ENCODE assay signal across 8 mouse cellular contexts in genomic region chr13:21995331-21995914, GRCm38 (mm10). TPM values are rescaled to one million over a fixed set of nuclear protein-coding genes. Genes with fewer than 3 reads are reported as not detected.
DNase-seq lines count a peak whose midpoint lies in the region; ATAC-seq and TF ChIP-seq lines count a peak whose summit lies in the region.

No protein-coding gene starts in this region.

- no peaks in the 10 kb centered on the region for H3K9me3 ChIP-seq in hindbrain, embryonic 12.5 days (replicated peaks)
- H3K9me3 ChIP-seq in lung, embryonic 16.5 days (ENCODE audit: control insufficient read depth, low read length), result no peaks in the 10 kb centered on the region

- peak overlapping the region; percentile 57 for H3ac ChIP-seq in C2C12 (ENCODE audit: control insufficient read depth, insufficient read length, low read depth)

- H3K4me3 ChIP-seq in C2C12 (ENCODE audit: insufficient read depth, poor library complexity, severe bottlenecking), result peak overlapping the region; percentile 48
- H3K4me3 ChIP-seq in hindbrain, embryonic 12.5 days, result peak overlapping the region; percentile 28
- peak overlapping the region; percentile 55 for H3K4me3 ChIP-seq in lung, embryonic 16.5 days (ENCODE audit: low read length)

- no peaks in the 10 kb centered on the region for H3K79me3 ChIP-seq in C2C12 (ENCODE audit: low read depth)

- DNase-seq in cerebellum, postnatal 25 days, result peak; percentile 20 to 39
- DNase-seq in embryo, embryonic 9.5 days (ENCODE audit: extremely low spot score), result peak; percentile 62
- DNase-seq in retina, embryonic 14.5 days (ENCODE audit: low spot score), result peak; percentile 62
- DNase-seq in layer of hippocampus, adult 9-10 months (ENCODE audit: low spot score), result no peak

- WGBS in hindbrain, embryonic 12.5 days, result under 1% methylated on average over 21 of the region's 21 CpGs
- under 1% methylated on average over 21 of the region's 21 CpGs for WGBS in lung, embryonic 16.5 days

- no peak overlapping the region for H3K27ac ChIP-seq in hindbrain, embryonic 12.5 days
- no peak overlapping the region for H3K27ac ChIP-seq in lung, embryonic 16.5 days (ENCODE audit: low read length)

- H3K9ac ChIP-seq in hindbrain, embryonic 12.5 days, result no peak overlapping the region
- peak overlapping the region; percentile 43; the same call in 1 of the 2 replicates for H3K9ac ChIP-seq in lung, embryonic 16.5 days (ENCODE audit: low read length)

- H3K27me3 ChIP-seq in C2C12 (ENCODE audit: control insufficient read depth, insufficient read depth, insufficient read length), result no peaks in the 10 kb centered on the region
- H3K27me3 ChIP-seq in hindbrain, embryonic 12.5 days, result peaks cover 73% of the 10 kb centered on the region
- peaks cover 37% of the 10 kb centered on the region for H3K27me3 ChIP-seq in lung, embryonic 16.5 days (ENCODE audit: control insufficient read depth, insufficient read depth, low read depth, low read length)

- no peak for ATAC-seq in cerebellum, adult (ENCODE audit: insufficient number of reproducible peaks, low FRiP score, low TSS enrichment)
- no peak for ATAC-seq in hindbrain, embryonic 12.5 days (ENCODE audit: low FRiP score)
- ATAC-seq in lung, embryonic 16.5 days (ENCODE audit: low read depth), result peak; percentile 75

- no peaks in the 10 kb centered on the region for H3K79me2 ChIP-seq in C2C12 (ENCODE audit: control insufficient read depth, insufficient read depth)

- TF ChIP-seq CTCF in C2C12 (IDR thresholded peaks at IDR 0.05; ENCODE audit: control insufficient read depth, insufficient read depth, insufficient read length), result no peak

- peak overlapping the region; percentile 45 for H3K4me2 ChIP-seq in hindbrain, embryonic 12.5 days (replicated peaks)
- H3K4me2 ChIP-seq in lung, embryonic 16.5 days (ENCODE audit: low read depth, low read length), result peak overlapping the region; percentile 84

- no peaks in the 10 kb centered on the region for H3K36me3 ChIP-seq in C2C12 (ENCODE audit: control insufficient read depth, insufficient read depth)
- H3K36me3 ChIP-seq in hindbrain, embryonic 12.5 days, result no peaks in the 10 kb centered on the region
- no peaks in the 10 kb centered on the region for H3K36me3 ChIP-seq in lung, embryonic 16.5 days (ENCODE audit: control insufficient read depth, insufficient read depth, low read length)

- peaks cover 10% of the 10 kb centered on the region for H3K4me1 ChIP-seq in hindbrain, embryonic 12.5 days
- peaks cover 10% of the 10 kb centered on the region; the same call in 1 of the 2 replicates for H3K4me1 ChIP-seq in lung, embryonic 16.5 days (replicated peaks; ENCODE audit: control insufficient read depth, insufficient read depth, low read length)

TF ChIP-seq in C2C12, 6 proteins besides CTCF, POLR2A, EP300 and RAD21:
- TF ChIP-seq MYOG (IDR thresholded peaks at IDR 0.05; ENCODE audit: control insufficient read depth, extremely low read depth, insufficient read length) (no peak), CEBPB (IDR thresholded peaks at IDR 0.05; ENCODE audit: low read depth) (no peak), FOSL1 (IDR thresholded peaks at IDR 0.05; ENCODE audit: insufficient read depth, low read length, poor library complexity, severe bottlenecking) (no peak), MAX (IDR thresholded peaks at IDR 0.05) (peak; percentile 38)
TF ChIP-seq in C2C12: peak in this region for 1.

RNA-seq across cellular contexts. Expression of gene Prss16, which starts 14.1 kb away (rescaled TPM):
- polyA plus RNA-seq in C2C12 (2012; fragmentation: generic; extraction: Trizol), result 1.1 TPM
- 0.23 and 0.48 TPM in 2 replicates for polyA plus RNA-seq in hindbrain, embryonic 12.5 days (2016; fragmentation: Nextera tagmentation; extraction: Ambion mirVana)
- polyA plus RNA-seq in lung, embryonic 16.5 days (2015; fragmentation: Nextera tagmentation; extraction: Ambion mirVana), result 10.0 and 26.0 TPM in 2 replicates

RNA-seq across cellular contexts. Expression of gene Pom121l2, which starts 14.4 kb away (rescaled TPM):
- polyA plus RNA-seq in C2C12 (2012; fragmentation: generic; extraction: Trizol), result not detected
- 0.14 TPM in 1 of 2 replicates, not detected in the other for polyA plus RNA-seq in hindbrain, embryonic 12.5 days (2016; fragmentation: Nextera tagmentation; extraction: Ambion mirVana)
- polyA plus RNA-seq in lung, embryonic 16.5 days (2015; fragmentation: Nextera tagmentation; extraction: Ambion mirVana), result 0.16 and 0.18 TPM in 2 replicates

RNA-seq across cellular contexts. Expression of gene Hist1h2ah, which starts 39.9 kb away (rescaled TPM):
- 9.5 TPM for polyA plus RNA-seq in C2C12 (2012; fragmentation: generic; extraction: Trizol)
- 17.9 TPM in 1 of 2 replicates, not detected in the other for polyA plus RNA-seq in hindbrain, embryonic 12.5 days (2016; fragmentation: Nextera tagmentation; extraction: Ambion mirVana)
- 2.3 and 15.3 TPM in 2 replicates for polyA plus RNA-seq in lung, embryonic 16.5 days (2015; fragmentation: Nextera tagmentation; extraction: Ambion mirVana)

RNA-seq across cellular contexts. Expression of gene Hist1h2bk, which starts 40.2 kb away (rescaled TPM):
- 12.8 TPM for polyA plus RNA-seq in C2C12 (2012; fragmentation: generic; extraction: Trizol)
- 5.5 and 9.1 TPM in 2 replicates for polyA plus RNA-seq in hindbrain, embryonic 12.5 days (2016; fragmentation: Nextera tagmentation; extraction: Ambion mirVana)
- polyA plus RNA-seq in lung, embryonic 16.5 days (2015; fragmentation: Nextera tagmentation; extraction: Ambion mirVana), result 6.6 and 7.3 TPM in 2 replicates

RNA-seq across cellular contexts. Expression of gene Hist1h4i, which starts 45.7 kb away (rescaled TPM):
- 31.8 TPM for polyA plus RNA-seq in C2C12 (2012; fragmentation: generic; extraction: Trizol)
- polyA plus RNA-seq in hindbrain, embryonic 12.5 days (2016; fragmentation: Nextera tagmentation; extraction: Ambion mirVana), result 18.2 and 20.9 TPM in 2 replicates
- 23.6 and 24.3 TPM in 2 replicates for polyA plus RNA-seq in lung, embryonic 16.5 days (2015; fragmentation: Nextera tagmentation; extraction: Ambion mirVana)
